12 mouse cellular contexts compared by ENCODE assay signal in genomic region chr2:180776793-180777192, GRCm38 (mm10). TPM values are rescaled to one million over a fixed set of nuclear protein-coding genes. Genes with fewer than 3 reads are reported as not detected.
A peak's percentile ranks its signal among the peaks of the same experiment; 100 is the strongest.
DNase-seq lines count a peak whose midpoint lies in the region; ATAC-seq and TF ChIP-seq lines count a peak whose summit lies in the region.
"Had no signal": no experiment of that assay in that cellular context is flagged by ENCODE, and none has a peak within 500 bp of the region (broad histone marks: within the 10 kb centered on the region; RNA-seq: fewer than 3 reads in every experiment).

Gene Bhlhe23, minus strand, starts transcription at chr2:180776900.

- no peak for ATAC-seq in heart, embryonic 12.5 days (ENCODE audit: insufficient number of reproducible peaks, low FRiP score)
- ATAC-seq in forebrain, embryonic 13.5 days: no peak
- ATAC-seq in limb, embryonic 14.5 days (ENCODE audit: low FRiP score, low read depth): no peak
- ATAC-seq: activated CD4-positive, CD25-positive, alpha-beta regulatory T cell, adult 4 months had no signal

- intact Hi-C loops in heart, postnatal 36 days (cut with DNase I): loop anchor here (5.0 kb wide), 3 partner anchors 194 to 304 kb away; partner anchors contain the start of gene Mrgbp

- no peak within 1 kb of the TSS for H3K27ac ChIP-seq in heart, embryonic 12.5 days (ENCODE audit: poor library complexity, severe bottlenecking)
- H3K27ac ChIP-seq in forebrain, embryonic 13.5 days: no peak within 1 kb of the TSS
- no peak within 1 kb of the TSS for H3K27ac ChIP-seq in limb, embryonic 14.5 days (replicated peaks; ENCODE audit: low read depth, low read length)

- no peaks in the 10 kb centered on the region for H3K9me3 ChIP-seq in heart, embryonic 12.5 days (replicated peaks)
- peaks cover 7% of the 10 kb centered on the region; the same call in 1 of the 2 replicates for H3K9me3 ChIP-seq in E14TG2a.4 (ENCODE audit: low read length)
- H3K9me3 ChIP-seq in forebrain, embryonic 13.5 days (replicated peaks): no peaks in the 10 kb centered on the region
- H3K9me3 ChIP-seq in limb, embryonic 14.5 days (ENCODE audit: control insufficient read depth, low read length): no peaks in the 10 kb centered on the region

- no peak for TF ChIP-seq POLR2A in limb, embryonic 14.5 days (IDR thresholded peaks at IDR 0.05; ENCODE audit: borderline replicate concordance, extremely low read depth, insufficient read depth, insufficient read length)

- no peaks in the 10 kb centered on the region for H3K36me3 ChIP-seq in heart, embryonic 12.5 days
- no peaks in the 10 kb centered on the region for H3K36me3 ChIP-seq in E14TG2a.4 (ENCODE audit: insufficient read depth, low read length)
- H3K36me3 ChIP-seq in forebrain, embryonic 13.5 days (ENCODE audit: poor library complexity, severe bottlenecking): no peaks in the 10 kb centered on the region
- H3K36me3 ChIP-seq in limb, embryonic 14.5 days (ENCODE audit: control insufficient read depth, insufficient read depth, low read length): no peaks in the 10 kb centered on the region

- no peak for DNase-seq in heart, postnatal 36 days
- no peak for DNase-seq in limb, embryonic 14.5 days (ENCODE audit: low spot score)
- DNase-seq in MN1 (ENCODE audit: low spot score): no peak
- no peak for DNase-seq in embryo, embryonic 9.5 days (ENCODE audit: extremely low spot score)
- no peak for DNase-seq in cerebellum, adult 9-10 months

- H3K4me3 ChIP-seq in heart, embryonic 12.5 days: peak within 1 kb of the TSS; percentile 12
- peak within 1 kb of the TSS; percentile 70 for H3K4me3 ChIP-seq in E14TG2a.4 (replicated peaks; ENCODE audit: low read length)
- H3K4me3 ChIP-seq in forebrain, embryonic 13.5 days: peak within 1 kb of the TSS; percentile 31
- peak within 1 kb of the TSS; percentile 29 for H3K4me3 ChIP-seq in limb, embryonic 14.5 days (replicated peaks; ENCODE audit: low read length)

- peaks cover 7% of the 10 kb centered on the region; the same call in 1 of the 2 replicates for H3K4me1 ChIP-seq in heart, embryonic 12.5 days (replicated peaks)
- peaks cover 68% of the 10 kb centered on the region for H3K4me1 ChIP-seq in E14TG2a.4 (replicated peaks; ENCODE audit: low read depth, low read length)
- peaks cover 9% of the 10 kb centered on the region for H3K4me1 ChIP-seq in forebrain, embryonic 13.5 days
- no peaks in the 10 kb centered on the region for H3K4me1 ChIP-seq in limb, embryonic 14.5 days (ENCODE audit: control insufficient read depth, insufficient read depth, low read length)

- TF ChIP-seq CTCF in E14TG2a.4 (conservative IDR thresholded peaks at IDR 0.05; ENCODE audit: low read length): no peak

- no peak within 1 kb of the TSS for H3K9ac ChIP-seq in heart, embryonic 12.5 days
- no peak within 1 kb of the TSS for H3K9ac ChIP-seq in forebrain, embryonic 13.5 days
- no peak within 1 kb of the TSS for H3K9ac ChIP-seq in limb, embryonic 14.5 days (ENCODE audit: low read depth, low read length, severe bottlenecking)

- WGBS in heart, embryonic 12.5 days: 2% methylated on average over 28 of the region's 28 CpGs
- WGBS in forebrain, embryonic 13.5 days: under 1% methylated on average over 28 of the region's 28 CpGs
- WGBS in limb, embryonic 14.5 days: 2% methylated on average over 26 of the region's 28 CpGs

- H3K4me2 ChIP-seq in heart, embryonic 12.5 days: peak within 1 kb of the TSS; percentile 49
- peak within 1 kb of the TSS; percentile 54 for H3K4me2 ChIP-seq in forebrain, embryonic 13.5 days
- H3K4me2 ChIP-seq in limb, embryonic 14.5 days (replicated peaks; ENCODE audit: low read depth, low read length, severe bottlenecking): peak within 1 kb of the TSS; percentile 34

- H3K27me3 ChIP-seq in heart, embryonic 12.5 days (replicated peaks): peaks cover 94% of the 10 kb centered on the region
- H3K27me3 ChIP-seq in E14TG2a.4 (ENCODE audit: insufficient read depth, low read length): peaks cover 78% of the 10 kb centered on the region
- H3K27me3 ChIP-seq in forebrain, embryonic 13.5 days: peaks cover 95% of the 10 kb centered on the region
- H3K27me3 ChIP-seq in limb, embryonic 14.5 days (ENCODE audit: control insufficient read depth, insufficient read depth, low read length): peaks cover 64% of the 10 kb centered on the region

RNA-seq across cellular contexts. Expression of gene Bhlhe23, which starts in this region (rescaled TPM):
- not detected in 2 replicates for polyA plus RNA-seq in heart, embryonic 12.5 days (2016; fragmentation: Nextera tagmentation; extraction: Ambion mirVana)
- not detected for total RNA-seq in heart, postnatal 36 days (2021)
- polyA plus RNA-seq in forebrain, embryonic 13.5 days (2015; fragmentation: Nextera tagmentation; extraction: Ambion mirVana): 0.40 and 1.2 TPM in 2 replicates
- polyA plus RNA-seq in limb, embryonic 14.5 days (2012; rRNA removed): not detected in 2 replicates
- not detected in 2 replicates for polyA plus RNA-seq in limb, embryonic 14.5 days (2014; fragmentation: Nextera tagmentation; extraction: Ambion mirVana)
- total RNA-seq: left cerebral cortex, postnatal 14 days had no signal
- polyA plus RNA-seq: activated CD4-positive, CD25-positive, alpha-beta regulatory T cell, adult 4 months; gonadal fat pad, adult 2 months; spleen, adult 2 months had no signal

Comparison
In these comparisons a context has a peak if more than half of its experiments do, and no peak if none do; other contexts are left out.
1. H3K4me3 ChIP-seq: peak in every context shown above with its lines; median percentile 70 in E14TG2a.4; 31 in forebrain, embryonic 13.5 days; 29 in limb, embryonic 14.5 days; 12 in heart, embryonic 12.5 days.